Mouse (Mus musculus): Measurements from ENCODE around the gene Cpm.

- no peak for TF ChIP-seq CHD2 (IDR thresholded peaks at IDR 0.05; ENCODE audit: low read depth, low read length)
- no peak for TF ChIP-seq HCFC1 (IDR thresholded peaks at IDR 0.05; ENCODE audit: borderline replicate concordance, insufficient read depth, low read length)
Measured at GRCm38 (mm10) chr10:117645487-117645964, 16.2 kb downstream of the Cpm start.
